Mouse (Mus musculus) midbrain, embryonic 13.5 days (tissue): ENCODE results near the gene Vmn2r84. TPM values are rescaled to one million over a fixed set of nuclear protein-coding genes. Genes with fewer than 3 reads are reported as not detected.
"Not testable (repeated sequence)": the region's sequence is repeated elsewhere in the genome, so short reads cannot be mapped to it uniquely, and the experiment has no call there.

Source experiments
- ATAC-seq: fragments of 200-750 bp; cut with Nextera tagmentation; 2 replicates; pipeline ENCODE4 v1.8.0; 2017; ENCODE audit warnings: mild to moderate bottlenecking, moderate TSS enrichment, moderate library complexity
- H3K27ac ChIP-seq: fragments of 300-500 bp; sonication (generic); 2 replicates; pipeline ENCODE4 v1.5.1; 2015; ENCODE audit warnings: inconsistent platforms, mild to moderate bottlenecking, moderate library complexity
- H3K27me3 ChIP-seq: fragments of 300-500 bp; sonication (generic); 2 replicates; pipeline ENCODE4 v1.6.1; 2015; ENCODE audit warnings: mild to moderate bottlenecking, inconsistent platforms
- H3K36me3 ChIP-seq: fragments of 300-500 bp; sonication (generic); 2 replicates; pipeline ENCODE4 v1.6.1; 2015; ENCODE audit warnings: mild to moderate bottlenecking, inconsistent platforms
- H3K4me1 ChIP-seq: fragments of 300-500 bp; sonication (generic); replicated peaks from 2 replicates; pipeline ENCODE4 v1.6.1; 2015; ENCODE audit warnings: inconsistent platforms
- H3K4me2 ChIP-seq: fragments of 300-500 bp; sonication (generic); replicated peaks from 2 replicates; pipeline ENCODE4 v1.6.1; 2015; ENCODE audit warnings: moderate library complexity, mild to moderate bottlenecking, inconsistent platforms
- H3K4me3 ChIP-seq: fragments of 300-500 bp; sonication (generic); replicated peaks from 2 replicates; pipeline ENCODE4 v1.5.1; 2015; ENCODE audit warnings: mild to moderate bottlenecking, inconsistent platforms
- H3K9ac ChIP-seq: fragments of 300-500 bp; sonication (generic); replicated peaks from 2 replicates; pipeline ENCODE4 v1.6.1; 2015; ENCODE audit warnings: mild to moderate bottlenecking, inconsistent platforms
- H3K9me3 ChIP-seq: fragments of 300-500 bp; sonication (generic); 2 replicates; pipeline ENCODE4 v1.6.1; 2016; ENCODE audit warnings: mild to moderate bottlenecking, inconsistent platforms
- WGBS: fragments of 180-500 bp; shearing (Covaris S2); methylation state at CpG from one replicate; pipeline ENCODE4 v1.1.7; 2015; 5-methylcytosine and 5-hydroxymethylcytosine counted together
- polyA plus RNA-seq: library from polyadenylated mRNA; unstranded; fragments of >200 nt; fragmentation: Nextera tagmentation; extraction: Ambion mirVana; gene quantifications from 2 replicates; pipeline ENCODE4 v1.2.1, GENCODE M21; 2015

Vmn2r84 gene
- polyA plus RNA-seq, 1 experiment from 2014 or later: not detected

DNA sequence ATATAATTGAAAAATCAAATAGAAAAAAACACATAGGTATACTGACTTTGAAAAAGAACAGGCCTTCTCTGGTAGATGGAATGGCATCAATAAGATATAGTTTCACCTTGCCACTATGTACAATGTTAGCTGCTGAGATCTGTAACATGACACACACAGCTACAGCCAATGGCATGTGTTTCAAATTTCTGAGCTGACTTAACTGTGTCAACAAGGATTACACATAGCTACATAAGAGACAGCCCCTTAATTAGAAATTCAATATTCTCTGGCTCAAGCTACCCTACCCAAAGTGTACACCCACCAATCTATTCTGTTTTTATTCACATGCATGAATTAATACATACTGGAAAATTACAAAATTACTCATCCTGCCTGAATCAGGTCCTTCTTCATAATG, 25.7 kb downstream of the Vmn2r84 start:
- Histone ChIP-seq H3K4me2 (no peak overlapping the region), H3K4me3 (no peak overlapping the region), H3K9me3 (no peaks in the 10 kb centered on the region), H3K27ac (no peak overlapping the region), H3K27me3 (no peaks in the 10 kb centered on the region), H3K9ac (no peak overlapping the region), H3K4me1 (no peaks in the 10 kb centered on the region), H3K36me3 (no peaks in the 10 kb centered on the region)
- ATAC-seq: no peak

DNA sequence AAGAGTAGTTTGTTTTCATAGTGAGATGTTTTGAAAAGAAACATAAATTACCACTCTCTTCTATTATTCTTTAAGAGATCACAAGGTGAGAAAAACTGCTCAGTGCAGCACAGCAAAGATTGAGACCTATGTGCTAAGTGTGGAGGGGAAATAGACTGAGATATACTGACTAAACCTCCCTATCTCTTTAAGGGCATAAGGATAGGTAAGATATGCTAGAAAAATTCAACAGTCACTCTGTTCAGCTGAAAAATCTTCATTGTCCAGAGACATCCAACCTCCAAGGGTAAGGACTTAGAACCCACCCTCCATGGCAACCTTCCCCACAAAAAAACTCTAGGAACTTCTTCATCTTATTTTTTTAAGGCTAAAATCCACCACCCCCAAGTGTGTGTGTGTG, 29.4 kb downstream of the Vmn2r84 start:
- Histone ChIP-seq H3K27me3 (no peaks in the 10 kb centered on the region), H3K4me1 (no peaks in the 10 kb centered on the region), H3K27ac (no peak overlapping the region), H3K4me3 (no peak overlapping the region), H3K36me3 (no peaks in the 10 kb centered on the region), H3K4me2 (no peak overlapping the region), H3K9ac (no peak overlapping the region), H3K9me3 (no peaks in the 10 kb centered on the region)
- no peak for ATAC-seq

DNA sequence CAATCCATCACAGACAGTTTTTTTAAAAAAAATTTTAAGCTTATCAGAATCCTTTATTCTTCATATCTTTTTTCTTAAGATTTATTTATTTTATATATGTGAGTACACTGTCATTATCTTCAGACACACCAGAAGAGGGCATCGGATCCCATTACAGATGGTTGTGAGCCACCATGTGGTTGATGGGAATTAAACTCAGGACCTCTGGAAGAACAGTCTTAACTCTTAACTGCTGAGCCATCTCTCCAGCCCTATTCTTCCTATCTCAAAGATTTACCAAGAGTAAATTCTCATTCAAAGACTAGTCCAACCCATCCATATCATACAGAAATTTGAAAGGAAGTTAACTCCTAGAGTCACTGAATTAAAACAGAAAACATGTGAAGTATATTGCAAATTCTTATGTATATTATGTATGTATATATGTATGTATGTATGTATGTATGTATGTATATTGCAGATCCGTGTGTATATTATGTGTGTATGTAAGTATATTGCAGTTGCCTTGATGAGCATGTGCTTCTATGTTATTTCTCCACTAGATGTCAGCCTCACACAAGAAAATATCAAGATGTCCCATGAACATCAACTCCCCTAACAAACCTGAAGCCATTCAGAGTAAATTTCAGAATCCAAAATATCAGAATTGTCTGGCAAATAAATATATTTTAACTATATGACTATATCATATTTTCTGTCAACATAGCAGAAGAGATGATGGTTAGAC, 30.5 kb downstream of the Vmn2r84 start:
- Histone ChIP-seq H3K36me3 (no peaks in the 10 kb centered on the region), H3K4me3 (no peak overlapping the region), H3K9ac (no peak overlapping the region), H3K4me2 (no peak overlapping the region), H3K4me1 (no peaks in the 10 kb centered on the region), H3K9me3 (no peaks in the 10 kb centered on the region), H3K27me3 (no peaks in the 10 kb centered on the region), H3K27ac (no peak overlapping the region)
- ATAC-seq: peak; percentile 82
- 52% methylated on average over 2 of the region's 2 CpGs for WGBS

DNA sequence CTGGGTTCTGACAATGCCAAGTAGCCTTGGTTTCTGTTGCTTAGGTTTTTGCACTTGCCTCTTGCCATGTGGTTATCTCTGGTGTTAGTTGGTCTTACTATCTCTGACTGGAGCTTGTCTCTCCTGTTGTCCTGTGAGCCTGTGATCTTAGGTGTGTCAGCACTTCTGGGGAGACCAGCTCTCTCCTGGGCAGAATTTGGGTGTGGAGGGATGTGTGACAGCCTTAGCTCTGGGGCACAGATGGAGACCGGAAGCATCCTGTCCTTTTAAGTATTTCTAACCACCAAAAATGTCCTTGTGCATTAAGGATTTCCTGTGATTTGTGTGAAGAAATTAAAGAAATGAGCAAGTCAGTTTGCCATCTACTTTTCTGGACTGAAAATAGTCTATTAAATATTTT, 50.1 kb downstream of the Vmn2r84 start:
- 95% methylated on average over 1 of the region's 1 CpGs for WGBS
- no peaks in the 10 kb centered on the region for H3K4me1 ChIP-seq

DNA sequence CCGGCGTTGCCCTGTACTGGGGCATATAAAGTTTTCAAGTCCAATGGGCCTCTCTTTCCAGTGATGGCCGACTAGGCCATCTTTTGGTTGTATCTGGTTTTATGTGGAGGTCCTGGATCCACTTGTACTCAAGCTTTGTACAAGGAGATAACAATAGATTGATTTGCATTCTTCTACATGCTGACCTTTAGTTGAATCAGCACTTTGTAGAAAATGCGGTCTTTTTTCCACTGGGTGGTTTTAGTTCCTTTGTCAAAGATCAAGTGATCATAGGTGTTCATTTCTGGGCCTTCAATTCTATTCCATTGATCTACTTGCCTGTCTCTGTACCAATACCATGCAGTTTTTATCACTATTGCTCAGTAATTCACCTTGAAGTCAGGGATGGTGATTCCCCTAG, 54.1 kb downstream of the Vmn2r84 start:
- not testable (repeated sequence) for H3K4me1 ChIP-seq, H3K36me3 ChIP-seq, H3K4me2 ChIP-seq, H3K4me3 ChIP-seq, H3K27me3 ChIP-seq, H3K27ac ChIP-seq, H3K9ac ChIP-seq, ATAC-seq, H3K9me3 ChIP-seq
- 88% methylated on average over 4 of the region's 4 CpGs for WGBS

More for the DNA sequence above, 50.1 kb downstream of the Vmn2r84 start:
- Histone ChIP-seq H3K9me3 (no peaks in the 10 kb centered on the region), H3K36me3 (no peaks in the 10 kb centered on the region), H3K27me3 (no peaks in the 10 kb centered on the region), H3K4me2 (no peak overlapping the region), H3K27ac (no peak overlapping the region), H3K4me3 (no peak overlapping the region), H3K9ac (no peak overlapping the region)
- no peak for ATAC-seq

DNA sequence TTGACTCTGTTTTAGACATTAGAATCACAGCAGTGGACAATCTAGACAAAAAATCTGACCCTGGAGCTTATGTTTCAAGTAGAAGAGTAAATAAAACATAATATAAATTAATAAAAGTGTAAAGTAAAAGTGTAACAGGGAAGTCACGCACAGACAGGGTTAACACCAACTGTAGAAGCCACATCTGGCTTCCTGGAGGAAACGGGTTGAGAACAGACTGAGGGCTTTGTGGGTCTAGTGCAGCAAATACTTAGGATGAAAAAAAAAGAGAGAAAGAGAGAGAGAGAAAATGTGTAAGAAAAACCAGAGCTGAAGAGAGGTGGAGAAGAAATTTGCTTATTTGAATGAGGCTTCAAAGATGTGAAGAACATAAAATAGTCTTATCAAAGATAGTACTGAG, 56.6 kb downstream of the Vmn2r84 start:
- no peak for ATAC-seq
- WGBS: 80% methylated on average over 2 of the region's 2 CpGs
- no peak overlapping the region for H3K27ac ChIP-seq
- H3K36me3 ChIP-seq: no peaks in the 10 kb centered on the region
- H3K4me2 ChIP-seq: no peak overlapping the region
- H3K4me1 ChIP-seq: no peaks in the 10 kb centered on the region
- no peaks in the 10 kb centered on the region for H3K9me3 ChIP-seq
- H3K9ac ChIP-seq: no peak overlapping the region
- no peak overlapping the region for H3K4me3 ChIP-seq
- no peaks in the 10 kb centered on the region for H3K27me3 ChIP-seq

DNA sequence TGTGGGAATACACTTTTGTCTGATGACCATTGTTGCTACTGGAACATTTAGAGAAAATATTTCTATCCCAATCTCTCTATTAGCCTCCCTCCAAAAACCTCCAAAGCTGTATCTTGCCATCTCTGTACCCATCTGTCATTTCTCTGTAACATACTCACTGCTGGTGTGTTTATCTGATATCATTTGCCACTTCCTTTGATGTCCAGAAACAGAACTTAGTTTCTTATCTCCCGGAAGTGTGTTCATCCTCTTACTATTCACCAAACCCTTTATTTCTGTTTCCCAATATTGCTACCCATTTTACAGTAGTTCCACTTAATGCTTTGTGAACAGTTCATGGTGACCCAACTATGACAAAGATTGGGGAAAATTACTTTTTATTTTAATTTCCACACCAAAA, 57.7 kb downstream of the Vmn2r84 start:
- no peaks in the 10 kb centered on the region for H3K27me3 ChIP-seq
- H3K4me3 ChIP-seq: no peak overlapping the region
- no peaks in the 10 kb centered on the region for H3K9me3 ChIP-seq
- no peaks in the 10 kb centered on the region for H3K36me3 ChIP-seq
- H3K4me1 ChIP-seq: no peaks in the 10 kb centered on the region
- no peak overlapping the region for H3K27ac ChIP-seq
- no peak overlapping the region for H3K9ac ChIP-seq
- H3K4me2 ChIP-seq: no peak overlapping the region
- WGBS: 81% methylated on average over 1 of the region's 1 CpGs
- ATAC-seq: no peak

DNA sequence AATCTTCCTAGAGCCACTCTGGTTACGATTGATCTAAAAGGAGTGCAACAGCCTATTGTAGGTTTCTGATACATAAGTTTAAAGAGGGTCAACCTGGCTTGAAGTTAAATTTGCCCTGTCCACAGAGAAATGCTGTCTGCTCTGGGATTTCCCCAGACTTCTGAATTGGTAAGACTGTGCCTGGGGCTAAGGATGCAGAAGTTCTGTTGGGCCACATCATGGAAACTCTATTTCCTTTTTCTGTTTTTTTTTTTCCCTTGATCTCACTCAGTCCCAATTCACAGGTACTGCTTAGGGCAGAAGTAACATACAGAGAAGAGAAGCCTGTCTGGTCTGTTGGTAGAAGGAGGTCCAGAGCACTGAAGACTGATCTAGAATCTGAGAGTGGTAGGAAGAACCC, 63.4 kb downstream of the Vmn2r84 start:
- H3K4me3 ChIP-seq: no peak overlapping the region
- H3K4me1 ChIP-seq: no peaks in the 10 kb centered on the region
- no peak overlapping the region for H3K27ac ChIP-seq
- no peak for ATAC-seq
- H3K9ac ChIP-seq: no peak overlapping the region
- no peaks in the 10 kb centered on the region for H3K27me3 ChIP-seq
- H3K36me3 ChIP-seq: no peaks in the 10 kb centered on the region
- WGBS: 88% methylated on average over 1 of the region's 1 CpGs
- H3K9me3 ChIP-seq: no peaks in the 10 kb centered on the region
- no peak overlapping the region for H3K4me2 ChIP-seq

Other genes starting within 250 kb of the Vmn2r84 start
- gene Olfr825, start 227.6 kb downstream of the Vmn2r84 start, polyA plus RNA-seq: not detected in 2 replicates
- not detected in 2 replicates for gene Olfr826, start 210.1 kb downstream of the Vmn2r84 start, polyA plus RNA-seq
- not detected in 2 replicates for gene Olfr827, start 179.9 kb downstream of the Vmn2r84 start, polyA plus RNA-seq
- gene Neurod4, start 114.1 kb downstream of the Vmn2r84 start, polyA plus RNA-seq: 5.9 and 7.9 TPM in 2 replicates
- not detected in 2 replicates for gene Tespa1, start 71.5 kb downstream of the Vmn2r84 start, polyA plus RNA-seq
- gene Vmn2r85, start 35.4 kb upstream of the Vmn2r84 start, polyA plus RNA-seq: not detected in 2 replicates
- 0.04 TPM in 1 of 2 replicates, not detected in the other for gene Vmn2r86, start 61.7 kb upstream of the Vmn2r84 start, polyA plus RNA-seq
- not detected in 2 replicates for gene Vmn2r87, start 103.1 kb upstream of the Vmn2r84 start, polyA plus RNA-seq